Mouse (Mus musculus) lung, embryonic 16.5 days (tissue): ENCODE measurements around the gene Jazf1. TPM values are rescaled to one million over a fixed set of nuclear protein-coding genes. Genes with fewer than 3 reads are reported as not detected.

Experiments
- ATAC-seq: fragments of 200-750 bp; cut with Nextera tagmentation; 2 replicates; pipeline ENCODE4 v1.8.0; 2017; ENCODE audit warnings: low read depth, mild to moderate bottlenecking, moderate library complexity
- H3K27ac ChIP-seq: fragments of 300-500 bp; sonication (generic); 2 replicates; pipeline ENCODE4 v1.5.1; 2014; ENCODE audit warnings: mild to moderate bottlenecking, control low read depth, low read length
- H3K27me3 ChIP-seq: fragments of 300-500 bp; sonication (generic); 2 replicates; pipeline ENCODE4 v1.6.1; 2014; ENCODE audit warnings: low read depth, low read length, mixed read lengths; ENCODE audit not compliant: control insufficient read depth, insufficient read depth
- H3K36me3 ChIP-seq: fragments of 300-500 bp; sonication (generic); 2 replicates; pipeline ENCODE4 v1.6.1; 2014; ENCODE audit warnings: low read length; ENCODE audit not compliant: control insufficient read depth, insufficient read depth
- H3K4me1 ChIP-seq: fragments of 300-500 bp; sonication (generic); replicated peaks from 2 replicates; pipeline ENCODE4 v1.6.1; 2014; ENCODE audit warnings: low read length, mixed read lengths; ENCODE audit not compliant: control insufficient read depth, insufficient read depth
- H3K4me2 ChIP-seq: fragments of 300-500 bp; sonication (generic); 2 replicates; pipeline ENCODE4 v1.6.1; 2014; ENCODE audit warnings: low read depth, low read length, control low read depth
- H3K4me3 ChIP-seq: fragments of 300-500 bp; sonication (generic); 2 replicates; pipeline ENCODE4 v1.5.1; 2014; ENCODE audit warnings: mild to moderate bottlenecking, low read length, control low read depth
- H3K9ac ChIP-seq: fragments of 300-500 bp; sonication (generic); 2 replicates; pipeline ENCODE4 v1.6.1; 2014; ENCODE audit warnings: low read length, control low read depth
- H3K9me3 ChIP-seq: fragments of 300-500 bp; sonication (generic); 2 replicates; pipeline ENCODE4 v1.6.1; 2016; ENCODE audit warnings: low read length; ENCODE audit not compliant: control insufficient read depth
- WGBS: fragments of 180-500 bp; shearing (Covaris S2); extraction: QIAGEN DNeasy Blood & Tissue Kit; methylation state at CpG from one replicate; pipeline ENCODE4 v1.1.7; 2014; 5-methylcytosine and 5-hydroxymethylcytosine counted together
- polyA plus RNA-seq: library from polyadenylated mRNA; unstranded; fragments of >200 nt; fragmentation: Nextera tagmentation; extraction: Ambion mirVana; gene quantifications from 2 replicates; pipeline ENCODE4 v1.2.1, GENCODE M21; 2015

The Jazf1 gene
- polyA plus RNA-seq, 1 experiment from 2014 or later: 5.3 TPM

DNA sequence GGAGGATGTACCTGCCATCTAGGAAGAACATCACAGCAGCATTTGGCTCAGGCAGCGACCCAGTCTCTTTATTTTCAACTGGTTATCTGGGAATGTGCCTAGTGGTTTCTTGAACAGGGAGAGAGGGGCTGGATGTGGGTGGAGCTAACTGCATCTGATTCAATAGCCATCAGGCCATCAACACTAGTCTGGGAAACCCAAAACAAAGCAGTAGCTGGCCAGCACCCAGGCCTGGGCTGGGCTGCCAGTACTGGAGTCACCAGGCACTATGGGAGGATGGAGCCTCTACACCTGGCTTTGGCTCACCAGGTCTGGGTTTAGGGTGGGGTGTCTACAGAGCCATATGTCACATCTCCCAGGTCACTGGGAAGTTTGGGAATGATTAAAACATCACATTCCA, 271.7 kb downstream of the Jazf1 start:
- Histone ChIP-seq H3K36me3 (no peaks in the 10 kb centered on the region), H3K27me3 (no peaks in the 10 kb centered on the region), H3K9ac (no peak overlapping the region), H3K4me1 (peaks cover 11% of the 10 kb centered on the region), H3K27ac (no peak overlapping the region), H3K4me2 (no peak overlapping the region), H3K9me3 (no peaks in the 10 kb centered on the region), H3K4me3 (no peak overlapping the region)
- WGBS: 61% methylated on average over 1 of the region's 1 CpGs
- no peak for ATAC-seq

DNA sequence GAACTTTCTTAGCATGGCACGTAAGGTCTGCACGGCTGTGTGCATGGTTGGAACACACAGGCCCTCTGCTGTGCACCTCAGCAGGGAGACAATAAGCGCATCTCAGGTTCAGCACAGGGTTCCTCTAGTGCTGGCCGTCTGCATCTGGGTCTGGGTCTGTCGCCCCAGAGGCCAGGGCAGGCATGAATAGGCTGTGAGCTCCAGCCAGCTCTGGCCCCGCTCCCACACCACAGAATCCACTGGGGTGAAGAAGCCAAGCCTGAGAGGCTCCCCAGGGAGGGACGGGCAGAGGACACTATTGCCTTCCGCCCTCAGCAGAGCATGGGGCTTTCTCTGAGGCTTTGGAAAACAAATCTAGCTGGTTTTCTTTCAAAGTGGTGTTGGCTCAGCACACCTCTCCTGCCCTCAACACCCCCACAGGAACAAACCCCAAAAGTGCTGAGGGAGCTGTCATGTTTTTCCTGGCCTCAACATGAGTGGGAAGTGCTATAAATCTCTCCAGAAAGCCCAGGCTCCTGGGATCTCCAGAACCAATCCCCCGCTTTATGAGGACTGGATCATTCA, 272.3 kb downstream of the Jazf1 start:
- Histone ChIP-seq H3K4me1 (peaks cover 11% of the 10 kb centered on the region), H3K9ac (no peak overlapping the region), H3K36me3 (no peaks in the 10 kb centered on the region), H3K4me2 (no peak overlapping the region), H3K27ac (no peak overlapping the region), H3K4me3 (no peak overlapping the region), H3K9me3 (no peaks in the 10 kb centered on the region), H3K27me3 (no peaks in the 10 kb centered on the region)
- peak; percentile 64 for ATAC-seq
- 66% methylated on average over 9 of the region's 9 CpGs for WGBS

DNA sequence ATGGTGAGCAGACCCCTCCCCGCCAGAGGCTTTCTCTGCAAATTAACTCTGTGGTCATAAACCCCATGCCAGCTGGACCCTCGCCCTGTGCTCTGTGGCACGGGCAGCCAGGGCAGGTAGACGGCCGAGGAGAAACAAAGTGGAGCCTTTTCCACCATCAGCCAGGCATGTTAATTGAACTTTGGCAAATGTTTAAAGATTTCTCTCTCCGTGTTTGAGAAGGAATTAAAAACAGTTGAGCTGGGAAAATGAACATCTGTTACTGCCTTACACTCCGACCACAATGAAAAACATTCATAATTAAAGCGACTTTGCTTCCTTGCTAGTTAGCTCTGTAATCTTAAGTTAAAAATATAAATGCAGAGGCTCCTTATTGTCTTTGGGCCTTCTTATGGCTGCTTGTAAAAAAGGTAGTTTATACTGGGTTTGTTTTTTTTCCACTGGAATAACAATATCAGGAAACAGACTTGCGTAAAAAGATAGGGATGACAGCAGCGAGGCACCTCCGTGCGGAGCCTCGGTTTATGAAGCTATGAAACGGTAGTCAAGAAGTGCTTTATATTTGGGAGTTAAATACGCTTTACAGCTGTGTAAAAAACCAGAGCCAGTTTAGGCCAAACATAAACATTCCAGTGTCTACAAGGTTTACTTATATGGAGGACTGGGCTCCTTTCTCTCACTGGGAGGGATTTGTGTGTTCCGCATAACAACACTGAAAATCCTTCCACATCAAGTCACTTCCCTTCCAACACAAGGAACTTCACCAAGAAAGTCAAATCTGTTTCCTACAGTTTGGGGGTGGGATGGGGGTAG, 273.2 kb downstream of the Jazf1 start:
- H3K4me3 ChIP-seq: no peak overlapping the region
- 47% methylated on average over 16 of the region's 16 CpGs for WGBS
- no peak overlapping the region for H3K9ac ChIP-seq
- H3K4me1 ChIP-seq: peaks cover 11% of the 10 kb centered on the region
- H3K27ac ChIP-seq: no peak overlapping the region; the same call in 1 of the 2 replicates
- ATAC-seq: 0 out of 2 replicates have a peak, but pooled peaks have one; percentile 26
- H3K4me2 ChIP-seq: no peak overlapping the region
- H3K9me3 ChIP-seq: no peaks in the 10 kb centered on the region
- H3K27me3 ChIP-seq: no peaks in the 10 kb centered on the region
- H3K36me3 ChIP-seq: no peaks in the 10 kb centered on the region

DNA sequence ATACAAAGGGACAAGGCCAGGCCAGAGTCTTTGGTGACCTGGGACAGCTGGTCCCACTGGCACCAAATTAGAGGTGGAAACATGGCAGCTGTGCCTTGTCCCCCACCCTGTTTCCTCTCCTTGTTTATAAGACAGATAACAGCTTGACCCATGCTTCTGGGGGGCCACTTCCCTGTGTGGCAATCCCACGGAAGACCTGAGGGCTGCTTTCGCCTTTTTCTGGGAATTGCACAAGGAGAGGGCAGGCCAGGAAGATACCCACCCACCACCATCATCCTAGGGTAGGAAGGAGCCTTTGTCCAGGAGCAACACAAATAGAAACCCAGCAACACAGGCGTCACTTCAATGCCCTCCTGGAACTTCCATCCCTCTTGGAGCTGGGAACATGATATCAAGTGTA, 276.0 kb downstream of the Jazf1 start:
- 56% methylated on average over 3 of the region's 3 CpGs for WGBS

GRCm38 (mm10) chr6:52790781-52791180, 277.6 kb downstream of the Jazf1 start:
- no peak overlapping the region for H3K27ac ChIP-seq
- H3K9me3 ChIP-seq: no peaks in the 10 kb centered on the region
- WGBS: 79% methylated on average over 4 of the region's 4 CpGs
- ATAC-seq: no peak
- H3K9ac ChIP-seq: no peak overlapping the region
- H3K4me3 ChIP-seq: no peak overlapping the region
- no peak overlapping the region for H3K4me2 ChIP-seq
- peaks cover 7% of the 10 kb centered on the region for H3K4me1 ChIP-seq
- no peaks in the 10 kb centered on the region for H3K27me3 ChIP-seq
- no peaks in the 10 kb centered on the region for H3K36me3 ChIP-seq

More for the DNA sequence above, 276.0 kb downstream of the Jazf1 start:
- Histone ChIP-seq H3K4me3 (no peak overlapping the region), H3K9me3 (no peaks in the 10 kb centered on the region), H3K9ac (no peak overlapping the region), H3K27ac (no peak overlapping the region), H3K36me3 (no peaks in the 10 kb centered on the region), H3K4me2 (no peak overlapping the region), H3K4me1 (peaks cover 11% of the 10 kb centered on the region), H3K27me3 (no peaks in the 10 kb centered on the region)
- ATAC-seq: peak; percentile 16; the same call in 1 of the 2 replicates

- Histone ChIP-seq H3K27ac (no peak overlapping the region), H3K4me3 (no peak overlapping the region), H3K9me3 (no peaks in the 10 kb centered on the region), H3K9ac (no peak overlapping the region), H3K36me3 (no peaks in the 10 kb centered on the region), H3K4me1 (peaks cover 5% of the 10 kb centered on the region), H3K27me3 (no peaks in the 10 kb centered on the region), H3K4me2 (no peak overlapping the region)
- ATAC-seq: no peak
- WGBS: 58% methylated on average over 10 of the region's 10 CpGs
Observed at GRCm38 (mm10) chr6:52790316-52790715, 278.1 kb downstream of the Jazf1 start.

DNA sequence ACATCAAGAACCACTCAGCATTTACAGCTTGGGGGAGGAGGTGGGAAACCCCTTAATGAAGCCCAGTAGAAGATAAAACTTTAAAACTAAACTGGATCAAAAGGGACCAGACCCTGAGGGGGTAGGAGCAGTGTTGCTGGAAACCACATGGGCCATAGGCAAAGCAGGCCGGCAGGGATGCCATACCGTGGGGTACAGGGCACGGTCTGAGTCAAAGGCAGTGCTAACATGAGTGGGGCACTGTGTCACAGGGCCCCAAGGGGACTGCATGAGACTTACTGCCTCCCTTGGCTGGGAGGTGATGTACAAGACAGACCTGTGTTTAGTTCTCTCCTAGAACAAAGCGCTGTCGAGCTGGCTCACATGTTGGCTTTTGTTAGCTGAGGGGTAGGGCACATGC, 288.9 kb downstream of the Jazf1 start:
- no peak overlapping the region for H3K4me3 ChIP-seq
- no peaks in the 10 kb centered on the region for H3K9me3 ChIP-seq
- no peaks in the 10 kb centered on the region for H3K36me3 ChIP-seq
- ATAC-seq: no peak
- WGBS: 85% methylated on average over 5 of the region's 5 CpGs
- no peak overlapping the region for H3K27ac ChIP-seq
- no peaks in the 10 kb centered on the region for H3K4me1 ChIP-seq
- no peak overlapping the region for H3K4me2 ChIP-seq
- no peak overlapping the region for H3K9ac ChIP-seq
- H3K27me3 ChIP-seq: no peaks in the 10 kb centered on the region

DNA sequence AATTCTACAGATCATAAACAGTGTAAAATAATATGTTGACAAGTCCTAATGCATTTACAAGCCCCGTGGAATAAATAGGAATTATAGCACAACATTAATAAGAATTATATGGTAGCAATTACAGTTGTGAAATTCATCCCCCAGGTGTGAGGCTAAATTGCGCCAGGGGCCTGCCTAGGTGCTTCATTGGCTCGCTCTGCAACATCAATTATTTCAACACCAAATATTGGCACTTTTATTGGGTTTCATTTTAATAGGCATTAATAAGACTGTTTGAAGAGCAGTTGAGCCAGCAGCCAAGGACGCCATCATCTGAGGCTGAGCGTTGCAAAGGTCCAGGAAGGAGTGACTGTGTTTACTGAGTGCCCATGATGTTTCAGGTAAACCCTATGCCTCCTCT, 289.9 kb downstream of the Jazf1 start:
- Histone ChIP-seq H3K9ac (no peak overlapping the region), H3K4me1 (no peaks in the 10 kb centered on the region), H3K27ac (no peak overlapping the region), H3K27me3 (no peaks in the 10 kb centered on the region), H3K4me3 (no peak overlapping the region), H3K36me3 (no peaks in the 10 kb centered on the region), H3K4me2 (no peak overlapping the region), H3K9me3 (no peaks in the 10 kb centered on the region)
- WGBS: 84% methylated on average over 5 of the region's 5 CpGs
- ATAC-seq: no peak

- Histone ChIP-seq H3K4me2 (no peak overlapping the region), H3K27ac (no peak overlapping the region), H3K9ac (no peak overlapping the region), H3K9me3 (no peaks in the 10 kb centered on the region), H3K27me3 (no peaks in the 10 kb centered on the region), H3K36me3 (no peaks in the 10 kb centered on the region), H3K4me1 (no peaks in the 10 kb centered on the region), H3K4me3 (no peak overlapping the region)
- no peak for ATAC-seq
- WGBS: 89% methylated on average over 8 of the region's 8 CpGs
Observed at GRCm38 (mm10) chr6:52777034-52777433, 291.4 kb downstream of the Jazf1 start.
